Mouse (Mus musculus) layer of hippocampus, adult 9-10 months (tissue): ENCODE results near the gene Sgsm2.

Experiments used
- DNase-seq: peaks from one replicate; pipeline ENCODE4 v3.0.0; 2022; ENCODE audit warnings: low spot score

Sgsm2 gene

DNA sequence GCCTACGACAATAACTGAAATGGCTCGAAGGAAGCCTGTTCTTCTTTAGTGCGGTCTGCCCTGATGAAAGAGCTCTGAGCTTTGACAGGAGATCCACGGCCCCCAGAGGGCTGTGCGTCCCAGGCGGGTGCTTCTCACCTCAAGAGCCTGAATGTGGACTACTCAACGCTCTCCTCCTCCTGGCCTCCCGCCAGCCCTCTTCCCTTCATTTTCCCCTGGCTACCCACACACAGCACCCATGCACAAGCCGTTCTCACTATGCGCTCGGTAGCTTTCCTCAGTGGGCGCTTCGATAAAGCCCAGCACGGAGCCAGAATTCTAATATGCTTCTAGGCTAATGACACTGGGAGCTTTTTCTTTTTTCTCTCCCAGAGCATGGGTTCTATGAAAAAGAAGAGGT is 14.9 kb downstream of the Sgsm2 start:
- no peak for DNase-seq

DNA sequence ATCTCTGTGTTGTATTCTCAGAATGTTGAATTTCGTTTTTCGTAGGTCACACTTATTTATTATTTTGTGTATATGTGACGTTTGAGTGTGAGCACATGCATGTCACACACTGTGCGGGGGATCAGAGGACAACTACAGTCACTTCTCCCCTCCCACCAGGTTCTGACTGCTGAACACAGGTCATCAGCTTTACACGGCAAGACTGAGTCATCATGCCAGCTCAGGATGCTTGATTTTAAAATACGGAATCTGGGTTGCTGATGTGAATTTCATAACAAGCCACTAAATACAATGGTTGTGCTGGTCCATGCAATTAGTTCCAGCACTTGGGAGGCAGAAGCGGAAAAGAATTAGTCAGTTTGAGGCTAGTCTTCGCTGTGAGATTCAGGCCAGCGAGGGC is 15.9 kb downstream of the Sgsm2 start:
- DNase-seq, result no peak

DNA sequence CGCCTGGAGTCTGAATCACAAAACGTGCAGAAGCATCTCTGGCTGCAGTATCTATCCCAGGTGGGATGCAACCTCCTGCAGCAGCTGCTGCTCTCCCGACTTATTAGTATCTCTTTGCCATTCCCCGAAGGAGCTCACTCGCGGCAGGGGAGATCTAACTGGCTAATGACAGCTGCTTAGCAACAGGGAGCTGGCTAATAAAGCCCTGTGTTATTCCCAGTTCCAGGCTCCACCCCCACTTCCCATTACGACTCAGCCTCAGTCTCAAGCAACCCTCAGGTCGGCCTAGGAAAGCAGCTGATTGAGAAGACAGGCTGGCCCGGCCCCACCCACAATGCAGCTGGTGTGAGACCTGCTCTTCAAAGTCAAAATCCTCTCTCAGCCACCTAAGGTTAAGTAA is 20.1 kb downstream of the Sgsm2 start:
- no peak for DNase-seq

DNA sequence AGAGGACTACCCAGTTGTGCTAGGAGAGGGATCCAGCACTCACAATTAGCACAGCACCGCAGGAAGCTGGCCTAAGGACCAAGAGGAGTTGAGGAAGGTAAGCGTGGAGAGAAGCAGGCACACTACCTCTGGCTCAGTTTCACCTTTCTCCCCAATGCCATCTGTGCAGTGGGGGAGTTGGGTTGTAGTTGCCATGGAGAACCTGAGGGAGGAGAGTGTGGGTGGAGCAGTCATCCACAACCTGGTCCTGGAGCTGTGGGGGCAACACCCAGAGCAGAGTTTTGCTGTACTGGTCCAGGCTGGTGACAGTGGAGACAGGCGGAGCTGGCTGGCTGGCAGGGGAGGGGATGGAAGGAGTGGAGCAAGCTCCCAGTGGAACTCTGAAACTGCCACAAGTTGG is 22.2 kb downstream of the Sgsm2 start:
- DNase-seq, result no peak

DNA sequence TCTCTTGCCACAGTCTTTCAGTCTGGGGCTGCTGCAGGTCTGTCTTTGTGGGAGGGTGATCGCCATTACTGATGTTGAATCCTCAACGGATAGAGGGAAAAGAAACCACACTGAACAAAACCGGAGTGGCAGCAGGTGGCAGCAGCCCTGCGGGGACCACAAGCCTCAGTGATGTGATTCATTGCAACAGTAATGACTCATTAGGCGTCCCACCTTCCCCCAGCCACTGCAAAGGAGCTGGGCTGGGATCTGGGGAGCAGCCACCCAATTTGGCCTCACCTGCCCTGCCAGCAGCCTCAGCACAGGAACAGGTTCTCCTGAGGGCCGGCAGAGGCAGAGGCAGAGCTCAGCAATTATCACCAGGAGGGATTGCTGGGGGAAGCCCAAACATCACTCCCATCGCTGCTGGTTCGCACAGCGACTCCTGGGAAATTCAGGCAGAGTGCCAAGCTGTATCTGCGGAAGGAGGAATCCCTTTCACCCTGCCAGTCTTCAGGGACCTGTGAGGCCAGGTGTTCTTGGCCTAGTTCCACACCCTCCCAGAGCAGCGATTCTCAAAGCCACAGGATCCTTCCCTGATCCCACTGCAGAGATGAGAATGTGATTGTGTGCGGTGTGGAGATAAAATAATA is 25.8 kb downstream of the Sgsm2 start:
- DNase-seq, result no peak

DNA sequence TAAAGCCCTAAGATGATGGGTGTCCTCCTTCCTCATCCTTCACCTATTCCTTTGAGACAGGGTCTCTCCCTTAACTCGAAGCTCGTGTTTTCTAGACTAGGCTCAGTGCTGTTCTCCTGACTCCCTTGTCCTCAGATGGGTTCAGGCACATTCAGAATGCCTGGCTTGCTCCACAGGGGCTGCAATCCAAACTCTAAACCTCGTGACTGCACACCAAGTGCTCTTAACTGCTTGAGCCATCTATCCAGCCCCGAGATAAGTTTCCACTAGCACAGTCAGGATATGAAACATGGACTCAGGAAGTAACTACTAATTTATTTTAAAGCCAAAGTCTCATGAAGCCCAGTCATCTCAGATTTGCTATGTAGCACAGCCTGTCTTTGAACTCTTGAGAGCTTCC is 26.3 kb downstream of the Sgsm2 start:
- DNase-seq, result no peak

DNA sequence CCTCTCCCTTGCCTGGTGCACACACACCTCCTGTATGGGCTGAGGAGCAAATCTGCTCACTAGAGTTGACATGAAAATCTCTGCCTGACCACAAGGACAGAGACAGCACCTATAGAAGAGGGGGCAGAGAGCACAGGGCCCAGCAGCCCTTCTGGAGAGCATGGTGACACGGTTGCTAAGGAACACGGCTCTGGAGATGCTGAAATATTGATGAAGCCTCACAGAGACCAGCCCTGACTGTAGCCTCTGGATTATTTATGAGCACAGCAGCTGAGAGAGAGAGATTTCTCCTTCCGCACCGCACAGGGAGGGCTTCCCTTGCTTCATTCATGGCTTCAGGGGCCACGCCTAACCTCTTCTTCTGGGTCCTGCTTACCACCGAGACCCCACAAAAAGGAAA is 27.3 kb downstream of the Sgsm2 start:
- no peak for DNase-seq

DNA sequence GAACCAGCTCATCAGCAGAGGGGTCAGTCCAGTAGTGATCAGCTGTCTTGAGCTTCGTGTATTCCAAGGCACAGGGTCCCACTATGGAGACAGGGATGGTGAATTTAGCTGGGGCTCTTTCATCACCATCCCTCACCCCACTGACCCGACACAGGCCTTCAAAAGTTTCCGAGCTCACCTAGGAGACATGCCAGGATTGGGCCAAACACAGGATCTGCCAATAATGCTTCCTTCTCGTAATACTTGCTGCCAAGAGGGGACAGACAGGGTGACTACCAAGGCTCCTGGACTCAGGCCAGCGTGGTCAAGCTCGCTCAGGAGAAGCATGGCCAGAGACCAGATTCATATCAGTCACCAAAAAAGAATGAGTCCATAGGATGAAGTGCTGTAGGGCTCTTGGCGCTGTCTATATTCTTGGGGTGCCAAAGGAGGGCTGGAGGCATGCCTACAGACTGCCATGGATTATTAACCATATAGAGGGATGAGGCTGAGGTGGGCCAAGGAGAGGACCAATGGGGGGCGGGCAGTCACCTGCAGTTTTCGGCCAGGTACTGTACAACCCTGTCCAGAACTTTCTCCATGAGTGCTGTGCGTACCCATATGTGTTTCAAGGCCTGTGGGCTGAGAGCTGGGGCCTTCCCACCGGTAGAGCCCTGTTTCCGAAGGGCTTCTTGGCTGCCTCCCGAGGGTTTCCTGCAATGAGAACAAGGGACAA is 28.7 kb downstream of the Sgsm2 start:
- no peak for DNase-seq

DNA sequence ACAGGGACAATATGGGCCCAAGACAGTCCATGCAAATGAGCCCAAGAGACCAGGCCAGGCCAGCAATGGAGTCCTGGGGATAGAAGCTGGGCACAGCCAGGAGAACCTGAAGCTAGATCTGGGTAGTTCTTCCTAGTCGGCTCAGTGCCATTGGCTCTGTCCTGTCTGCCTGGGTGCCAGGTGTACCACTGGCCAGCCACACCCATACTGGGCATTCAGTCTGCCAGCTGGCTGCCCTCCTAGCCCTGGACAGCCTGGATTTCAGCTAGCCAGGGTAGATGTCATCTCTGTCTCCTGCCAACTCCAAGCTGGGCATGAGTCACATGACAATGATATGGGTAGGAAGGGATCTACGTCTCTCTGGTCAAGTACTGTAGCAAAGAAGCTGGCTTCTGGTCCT is 29.7 kb downstream of the Sgsm2 start:
- DNase-seq, result no peak

DNA sequence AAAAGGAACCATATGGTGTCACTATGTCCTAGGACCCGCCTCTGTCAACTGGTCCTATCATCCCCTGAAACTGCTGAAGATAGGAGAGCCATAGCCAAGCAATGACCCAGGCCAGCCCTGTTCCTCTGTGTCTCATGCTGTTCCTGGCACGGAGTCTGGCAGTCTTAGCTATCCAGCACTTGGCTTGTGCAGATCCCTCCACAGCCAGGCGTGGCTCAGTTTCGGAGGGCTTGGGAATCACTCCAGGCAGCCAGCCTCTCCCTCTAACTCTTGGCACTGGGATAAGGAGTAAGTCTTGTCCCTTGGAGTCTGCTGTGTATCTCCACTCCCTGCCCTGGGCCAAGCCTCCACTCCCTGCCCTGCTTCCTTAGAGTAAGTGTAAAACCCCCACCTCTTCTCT is 30.2 kb downstream of the Sgsm2 start:
- no peak for DNase-seq

DNA sequence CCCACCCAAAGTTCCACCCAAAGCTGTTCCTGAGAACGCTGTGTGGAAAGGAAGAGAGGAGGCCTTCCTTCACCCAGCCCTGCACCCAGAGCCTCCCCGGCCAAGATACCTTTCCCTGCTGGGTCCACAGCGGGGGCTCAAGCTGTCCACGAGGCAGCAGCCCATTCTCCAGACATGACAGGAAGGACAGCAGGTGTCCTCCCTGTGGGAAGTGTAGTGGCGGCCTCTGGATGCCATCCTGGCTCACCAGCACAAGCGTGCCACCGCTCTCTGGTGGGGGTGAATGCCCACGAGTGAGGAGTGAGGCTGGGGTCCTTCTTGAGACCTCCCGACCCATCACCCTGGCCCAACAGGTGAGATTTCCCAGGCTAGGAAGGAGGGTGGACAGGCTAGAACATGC is 31.6 kb downstream of the Sgsm2 start:
- DNase-seq, result no peak

DNA sequence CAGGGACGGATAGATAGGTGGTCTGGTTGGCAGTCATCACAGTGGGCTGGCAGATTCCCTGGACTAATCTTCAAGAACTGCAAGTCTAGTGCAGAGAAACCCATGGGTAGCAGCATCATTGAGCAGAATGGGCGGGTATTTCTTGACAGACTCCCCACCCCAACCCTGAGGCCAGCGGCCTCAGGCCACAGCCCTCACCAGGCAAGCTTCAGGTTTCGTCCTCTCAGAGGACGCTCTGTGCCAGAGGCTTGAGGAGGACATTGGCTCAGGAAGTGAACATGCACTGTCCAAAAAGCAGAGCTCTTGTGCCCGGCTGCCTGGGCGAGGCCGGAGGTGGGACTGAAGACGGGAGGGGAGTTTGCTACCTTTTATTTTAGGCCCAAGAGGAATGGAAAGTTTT is 32.4 kb downstream of the Sgsm2 start:
- no peak for DNase-seq

DNA sequence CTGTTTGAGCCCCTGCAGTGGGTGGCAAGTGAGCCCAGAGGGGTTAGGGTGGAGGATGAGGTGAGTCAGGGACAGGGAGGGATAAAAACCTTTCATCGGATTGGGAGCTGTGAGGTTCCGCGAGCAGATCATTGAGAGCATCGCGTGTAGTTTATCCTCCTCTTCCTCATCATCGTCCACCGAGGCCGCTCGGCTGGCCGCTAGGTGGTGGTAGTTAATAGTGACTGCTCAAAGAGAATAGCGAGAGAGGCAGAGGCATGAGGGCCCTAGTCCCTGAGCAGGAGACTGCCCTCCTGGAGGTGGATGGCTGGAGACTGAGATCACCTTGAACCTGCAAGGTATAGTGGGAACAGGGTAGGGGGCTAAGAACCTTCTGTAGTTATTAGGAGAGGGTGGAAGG is 33.4 kb downstream of the Sgsm2 start:
- no peak for DNase-seq

DNA sequence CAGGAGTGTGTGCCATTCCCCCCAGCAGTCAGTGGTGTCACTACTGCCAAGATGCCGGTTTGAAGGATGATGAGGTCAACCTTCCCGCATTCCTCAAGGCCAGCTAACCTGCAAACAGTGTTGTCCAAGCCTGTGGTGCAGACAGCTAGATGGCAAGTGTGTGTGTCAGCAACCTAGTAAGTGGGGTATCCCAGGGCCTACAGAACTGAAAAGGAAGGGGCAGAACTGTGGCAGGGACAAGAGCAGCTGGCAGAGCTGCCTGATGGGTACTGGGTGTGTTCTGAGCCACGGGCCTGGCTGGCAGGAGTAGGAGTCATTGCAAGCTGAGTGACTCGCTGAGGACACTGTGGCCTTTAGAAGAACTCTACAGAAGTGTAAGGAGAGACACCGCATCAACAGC is 34.7 kb downstream of the Sgsm2 start:
- DNase-seq, result no peak

DNA sequence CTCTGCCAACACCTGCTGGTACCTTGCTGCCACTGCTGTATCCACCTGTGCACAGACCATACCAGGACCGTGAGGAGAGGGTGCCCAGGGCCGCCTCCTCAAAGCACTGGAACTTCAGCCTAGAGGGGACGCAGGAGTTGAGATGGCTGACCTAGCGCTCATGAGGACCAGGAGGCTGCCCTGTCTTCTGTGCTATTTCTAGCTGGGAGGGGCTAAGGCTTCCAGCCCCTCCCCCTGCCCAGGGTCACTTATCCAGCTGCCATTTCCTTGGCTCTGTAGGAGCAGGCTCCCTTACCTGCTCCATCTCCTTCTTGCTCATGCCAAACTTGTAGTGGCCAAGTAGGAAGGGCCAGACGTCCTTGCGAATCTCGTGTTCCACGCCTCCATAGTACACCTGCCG is 39.1 kb downstream of the Sgsm2 start:
- DNase-seq, result no peak

DNA sequence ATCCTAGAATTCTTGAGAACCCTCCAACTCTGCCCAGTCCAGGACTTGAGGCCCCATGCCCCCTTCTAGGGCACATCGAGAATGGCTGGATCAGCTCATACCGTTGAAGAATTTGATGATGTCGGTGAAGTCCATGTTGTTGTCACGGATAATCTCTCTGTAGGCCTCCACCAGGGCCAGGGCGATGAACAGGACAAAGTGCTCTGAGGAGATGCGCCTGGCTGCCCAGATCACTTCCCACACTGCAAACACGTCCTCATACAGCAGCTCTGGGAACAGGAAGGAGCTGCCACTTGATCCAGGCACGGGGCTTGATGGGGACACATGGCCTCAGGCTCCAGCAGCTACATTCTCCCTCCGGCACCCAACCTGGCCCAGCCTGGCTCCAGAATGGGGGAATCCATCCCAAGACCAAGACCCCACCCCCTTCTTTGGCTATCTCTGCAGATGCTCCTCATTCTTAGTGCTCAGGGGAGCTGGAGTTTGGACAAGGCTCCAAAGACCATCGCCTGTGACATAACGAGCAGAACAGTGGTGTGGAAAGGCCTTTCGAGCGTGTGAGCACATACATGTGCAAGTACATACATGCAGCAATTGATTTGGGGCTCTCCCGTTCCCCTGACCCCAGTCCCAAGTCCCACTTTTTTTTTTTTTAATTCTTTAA is 45.7 kb downstream of the Sgsm2 start:
- no peak for DNase-seq

DNA sequence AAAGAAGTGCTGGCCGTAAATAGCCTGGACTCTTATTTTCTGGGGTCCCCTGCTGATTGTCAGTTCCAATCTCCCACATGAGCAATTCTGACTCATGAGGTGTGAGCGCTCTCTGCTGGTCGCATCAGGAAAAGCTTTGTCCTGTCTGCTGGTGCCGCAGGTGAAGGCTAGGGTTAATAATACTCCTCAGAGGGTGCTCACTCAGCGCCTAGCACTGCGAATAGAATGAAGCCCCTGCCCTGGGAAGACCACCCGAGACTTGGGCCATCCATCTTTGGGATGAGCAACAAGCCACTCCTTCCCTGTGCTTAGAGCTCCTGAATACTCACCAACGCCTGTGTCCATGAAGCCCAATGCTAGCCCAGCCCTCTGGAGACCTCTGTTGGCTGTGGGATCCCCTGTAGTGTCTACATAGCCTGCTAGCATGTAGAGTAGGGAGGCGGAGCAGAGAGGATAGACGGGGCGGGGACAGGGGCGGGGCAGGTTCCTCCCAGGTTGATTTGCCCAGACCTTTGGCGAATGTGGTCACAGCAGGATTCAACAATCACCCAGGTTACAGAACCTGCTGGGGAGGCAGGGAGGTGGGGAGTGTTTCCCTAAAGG is 48.8 kb downstream of the Sgsm2 start:
- no peak for DNase-seq

DNA sequence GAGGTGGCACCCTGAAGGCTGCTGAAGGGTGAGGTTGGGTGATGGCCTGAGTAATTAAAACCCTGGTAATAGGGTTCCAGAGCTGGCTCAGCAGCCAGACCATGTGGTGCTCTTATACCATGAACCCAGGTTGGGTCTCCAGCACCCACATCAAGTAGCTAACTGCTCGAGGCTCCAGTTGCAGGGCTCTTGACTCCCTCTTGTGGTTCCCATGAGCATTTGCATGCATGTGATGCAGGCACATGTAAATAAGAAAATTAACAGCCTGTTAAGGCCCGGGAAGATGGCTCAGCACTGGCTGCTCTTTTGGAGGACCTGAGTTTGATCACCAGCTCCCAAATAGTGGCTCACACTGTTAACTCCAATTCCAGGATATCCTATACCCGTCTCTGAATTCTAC is 51.1 kb downstream of the Sgsm2 start:
- no peak for DNase-seq

DNA sequence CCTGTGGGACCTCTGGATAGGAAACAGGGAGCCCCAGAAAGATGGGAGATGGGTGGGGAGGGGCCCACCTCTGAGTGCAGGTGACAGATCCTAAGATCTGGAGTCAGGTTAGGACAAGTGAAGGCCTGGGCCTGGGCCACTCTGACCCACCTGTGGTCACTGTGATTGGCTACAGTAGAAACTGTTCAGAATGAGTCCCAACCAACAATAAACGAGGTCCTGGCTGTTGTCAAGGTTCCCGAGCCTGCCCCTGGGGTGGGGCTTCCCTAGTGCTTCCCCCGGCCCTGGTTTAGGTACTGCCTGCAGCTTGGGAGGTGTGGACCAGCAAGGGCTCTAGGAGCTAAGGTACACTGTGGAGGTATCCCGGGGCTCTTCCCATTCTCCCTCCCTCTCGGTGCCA is 53.1 kb downstream of the Sgsm2 start:
- no peak for DNase-seq

DNA sequence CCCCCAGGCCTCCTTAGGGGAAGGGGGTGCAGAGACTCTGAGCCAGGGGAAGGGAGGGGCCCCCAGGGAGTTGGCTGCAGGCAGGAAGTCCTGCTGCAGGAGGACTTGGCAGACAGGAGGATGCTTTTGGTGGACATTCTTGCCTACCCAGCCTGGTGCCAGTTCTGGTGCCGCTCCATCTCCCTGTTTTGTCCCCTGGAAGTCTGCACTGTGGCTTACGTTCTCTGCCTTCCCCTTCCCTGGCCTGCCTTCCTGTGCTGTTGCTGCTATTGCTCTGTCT is 53.5 kb downstream of the Sgsm2 start:
- DNase-seq, result no peak

DNA sequence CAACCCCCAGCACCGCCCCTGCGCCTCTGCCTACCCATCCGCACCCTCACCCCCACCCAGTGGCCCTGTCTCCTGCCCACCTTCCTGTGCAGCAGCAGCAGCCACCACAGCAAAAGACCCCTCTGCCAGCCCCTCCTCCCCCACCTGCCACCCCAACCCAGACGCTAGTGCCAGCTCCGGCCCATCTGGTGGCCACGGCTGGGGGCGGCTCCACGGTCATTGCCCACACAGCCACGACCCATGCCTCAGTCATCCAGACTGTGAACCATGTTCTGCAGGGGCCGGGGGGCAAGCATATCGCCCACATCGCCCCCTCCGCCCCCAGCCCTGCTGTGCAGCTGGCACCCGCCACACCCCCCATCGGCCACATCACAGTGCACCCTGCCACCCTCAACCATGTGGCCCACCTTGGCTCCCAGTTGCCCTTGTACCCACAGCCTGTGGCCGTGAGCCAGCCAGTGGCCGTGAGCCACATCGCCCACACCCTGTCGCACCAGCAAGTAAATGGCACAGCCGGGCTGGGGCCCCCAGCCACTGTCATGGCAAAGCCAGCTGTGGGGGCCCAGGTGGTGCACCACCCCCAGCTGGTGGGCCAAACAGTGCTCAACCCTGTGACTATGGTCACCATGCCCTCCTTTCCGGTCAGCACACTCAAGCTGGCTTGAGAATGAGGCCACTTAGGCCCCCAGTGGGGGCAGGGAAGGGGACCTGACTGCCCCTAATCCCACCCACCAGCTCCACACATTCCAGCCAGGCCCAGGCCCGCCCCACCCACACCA is 54.0 kb downstream of the Sgsm2 start:
- no peak for DNase-seq

DNA sequence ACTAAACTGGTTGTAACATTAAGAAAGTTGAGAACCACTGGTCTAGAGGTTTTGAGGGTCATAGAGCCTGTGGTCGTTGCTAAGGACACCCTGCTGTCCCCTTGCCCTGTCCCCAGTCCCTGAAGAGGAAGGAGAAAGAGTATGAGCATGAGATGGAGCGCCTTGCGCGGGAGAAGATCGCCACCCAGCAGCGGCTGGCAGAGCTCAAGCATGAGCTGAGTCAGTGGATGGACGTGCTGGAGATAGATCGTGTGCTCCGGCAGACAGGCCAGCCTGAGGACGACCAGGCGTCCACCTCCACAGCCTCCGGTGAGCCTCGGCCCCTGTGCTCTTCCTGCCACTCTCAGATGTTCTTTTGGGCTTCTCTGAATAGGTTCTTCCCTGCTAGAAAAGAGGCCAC is 54.8 kb downstream of the Sgsm2 start:
- DNase-seq, result no peak

DNA sequence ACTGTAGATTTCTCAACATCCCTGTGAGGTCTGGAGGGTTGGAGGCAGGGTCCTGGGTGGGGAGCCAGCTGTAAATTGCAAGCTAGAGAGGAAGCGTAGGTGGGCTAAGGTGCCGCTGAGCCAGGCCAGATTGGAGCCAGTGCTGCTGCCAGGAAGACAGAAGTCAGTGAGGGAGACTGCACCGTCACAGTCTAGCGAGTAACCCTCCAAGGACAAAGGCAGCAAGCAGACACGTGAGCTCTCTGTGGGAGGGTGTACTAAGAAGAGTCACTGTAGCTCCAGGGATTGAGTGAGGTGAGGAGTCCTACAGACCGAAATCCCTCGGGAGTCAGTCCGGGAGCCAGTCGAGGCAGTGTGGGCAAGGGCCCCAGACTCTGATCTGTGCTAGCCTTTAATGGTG is 55.5 kb downstream of the Sgsm2 start:
- DNase-seq, result no peak
